9 mouse cellular contexts compared by ENCODE assay signal in the genomic region with DNA sequence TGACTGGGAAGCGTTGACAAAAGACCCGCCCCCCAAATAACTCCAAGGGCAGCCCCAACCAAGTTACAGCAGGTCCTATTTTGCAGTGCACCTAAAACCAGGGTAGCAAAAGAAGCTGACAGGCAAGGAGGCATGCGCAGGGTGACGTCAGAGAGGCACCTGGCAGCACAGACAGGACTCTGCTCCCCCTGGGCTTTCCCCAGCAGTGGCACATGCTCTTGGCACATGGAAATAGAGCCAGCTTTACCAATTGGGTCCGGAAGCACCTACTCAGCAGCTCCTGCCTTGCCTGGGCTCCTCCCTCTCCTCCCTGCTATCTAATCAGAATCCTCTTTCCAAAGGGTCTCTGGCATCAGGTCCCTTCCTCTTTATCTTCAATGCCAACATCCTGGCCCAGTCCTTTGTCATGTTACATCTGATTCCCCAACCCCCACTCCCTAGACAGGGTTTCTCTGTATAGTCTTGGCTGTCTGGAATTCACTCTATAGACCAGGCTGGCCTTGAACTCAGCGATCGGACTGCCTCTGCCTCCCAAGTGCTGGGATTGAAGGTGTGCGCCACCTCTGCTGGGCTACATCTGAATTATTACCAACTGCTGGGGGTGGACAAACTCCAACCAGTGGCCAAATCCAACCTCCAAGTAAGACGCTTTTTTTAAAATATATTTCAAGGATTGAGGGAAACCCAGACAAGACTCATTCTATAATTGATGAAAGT. TPM values are rescaled to one million over a fixed set of nuclear protein-coding genes. Genes with fewer than 3 reads are reported as not detected.
DNase-seq lines count a peak whose midpoint lies in the region; TF ChIP-seq lines count a peak whose summit lies in the region.
"Had no signal": no experiment of that assay in that cellular context is flagged by ENCODE, and none has a peak within 500 bp of the region (broad histone marks: within the 10 kb centered on the region; RNA-seq: fewer than 3 reads in every experiment).

No protein-coding gene starts in this region.

- H3K4me3 ChIP-seq in MEL (ENCODE audit: control insufficient read depth in 1 of 2, insufficient read depth in 1 of 2, low read depth in 2 of 2, low read length in 2 of 2), result no peak overlapping the region

- H3K9ac ChIP-seq in MEL (ENCODE audit: control insufficient read depth, low read depth, low read length, poor library complexity, severe bottlenecking), result peak overlapping the region; percentile 15; the same call in 1 of the 2 replicates
- H3K9ac ChIP-seq: liver, embryonic 14.5 days had no signal

- peak; percentile 21 for DNase-seq in heart, postnatal 4 days
- no peak for DNase-seq in heart, postnatal 25 days (ENCODE audit: low spot score)
- DNase-seq in MEL (ENCODE audit: low read depth, low spot score) (peak; percentile 51), adipocyte (ENCODE audit: low spot score) (no peak)
- peak; percentile 76 for DNase-seq in cerebellum, adult 9-10 months
- peak; percentile 32 for DNase-seq in induced T-regulatory cell, adult 2 months (ENCODE audit: low read depth)
- no peak for DNase-seq in c-Kit-positive CD71-positive TER-119-positive erythroid progenitor cells, embryonic 14.5 days (ENCODE audit: low spot score)
- DNase-seq in ovary, postnatal 14 days (ENCODE audit: low spot score), result no peak

- H3K9me3 ChIP-seq in MEL (replicated peaks; ENCODE audit: insufficient read depth, low read length), result no peaks in the 10 kb centered on the region

- H3K27ac ChIP-seq in MEL (ENCODE audit: control insufficient read depth, low read depth, low read length), result peak overlapping the region; percentile 64
- H3K27ac ChIP-seq: liver, embryonic 14.5 days had no signal

- TF ChIP-seq POLR2A in MEL (IDR thresholded peaks at IDR 0.05; ENCODE audit: control insufficient read depth in 1 of 2, insufficient read depth in 1 of 2, low read depth in 1 of 2, low read length in 2 of 2, poor library complexity in 1 of 2), result no peak

- TF ChIP-seq EP300 in MEL (IDR thresholded peaks at IDR 0.05; ENCODE audit: low read depth in 1 of 2, low read length in 2 of 2), result peak; percentile 56 to 78

- peaks cover 62% of the 10 kb centered on the region for H3K79me2 ChIP-seq in MEL (ENCODE audit: control insufficient read depth, insufficient read depth, low read length, poor library complexity)

- H3K36me3 ChIP-seq in MEL (ENCODE audit: control insufficient read depth in 1 of 2, insufficient read depth in 2 of 2, low read length in 2 of 2), result peaks cover 7 to 80% of the 10 kb centered on the region in 2 experiments

- H3K27me3 ChIP-seq in MEL (ENCODE audit: control insufficient read depth in 1 of 2, insufficient read depth in 2 of 2, low read length in 2 of 2), result no peaks in the 10 kb centered on the region

- TF ChIP-seq RAD21 in MEL (IDR thresholded peaks at IDR 0.05; ENCODE audit: low read depth, low read length), result no peak

- H3K4me1 ChIP-seq in MEL (ENCODE audit: control insufficient read depth in 1 of 2, insufficient read depth in 2 of 2, low read length in 2 of 2), result peaks cover 49 to 88% of the 10 kb centered on the region in 2 experiments

- intact Hi-C loops in heart, postnatal 25 days (cut with DNase I), result no loop called here

- no peak for TF ChIP-seq CTCF in MEL (IDR thresholded peaks at IDR 0.05 in 2 of 3, conservative IDR thresholded peaks at IDR 0.05 in 1 of 3; ENCODE audit: control insufficient read depth in 1 of 3, insufficient read depth in 1 of 3, low read depth in 2 of 3, low read length in 3 of 3, poor library complexity in 1 of 3, severe bottlenecking in 1 of 3)

TF ChIP-seq in MEL, 35 proteins besides CTCF, POLR2A, EP300 and RAD21:
- peak; percentile 41; the same call in 1 of the 2 replicates for TF ChIP-seq SIN3A (IDR thresholded peaks at IDR 0.05; ENCODE audit: low read length)
- TF ChIP-seq ETS1 (IDR thresholded peaks at IDR 0.05; ENCODE audit: low read depth, low read length), result peak; percentile 76
- TF ChIP-seq GATA1 (IDR thresholded peaks at IDR 0.05; ENCODE audit: low read depth, low read length), result peak; percentile 73
- TF ChIP-seq SMC3 (IDR thresholded peaks at IDR 0.05; ENCODE audit: low read depth, low read length), result no peak
- TF ChIP-seq MYC (IDR thresholded peaks at IDR 0.05; ENCODE audit: low read depth, low read length), result peak; percentile 69
- no peak for TF ChIP-seq ZNF384 (IDR thresholded peaks at IDR 0.05; ENCODE audit: low read depth, low read length)
- TF ChIP-seq BHLHE40 (IDR thresholded peaks at IDR 0.05; ENCODE audit: borderline replicate concordance, low read depth, low read length), result no peak
- TF ChIP-seq TCF12 (IDR thresholded peaks at IDR 0.05; ENCODE audit: low read depth, low read length), result peak; percentile 57
- no peak for TF ChIP-seq MYB (IDR thresholded peaks at IDR 0.05; ENCODE audit: low read depth, low read length)
- peak; percentile 25 for TF ChIP-seq MXI1 (IDR thresholded peaks at IDR 0.05; ENCODE audit: low read depth, low read length)
- peak; percentile 63; the same call in 1 of the 2 replicates for TF ChIP-seq NRF1 (IDR thresholded peaks at IDR 0.05; ENCODE audit: insufficient read depth, low read depth, low read length, poor library complexity, severe bottlenecking)
- TF ChIP-seq POLR2AphosphoS5 (IDR thresholded peaks at IDR 0.05; ENCODE audit: borderline replicate concordance, low read depth, low read length), result no peak
- 0 out of 2 replicates have a peak, but pooled peaks have one; percentile 13 for TF ChIP-seq RCOR1 (IDR thresholded peaks at IDR 0.05; ENCODE audit: low read depth, low read length)
TF ChIP-seq in MEL: peak in this region for 8.

RNA-seq across cellular contexts. Expression of gene Mical3, which starts 32.1 kb away (rescaled TPM):
- total RNA-seq in heart, postnatal 4 days (2021), result 100 to 1,000 TPM; 201 to 216 TPM
- 100 to 1,000 TPM; 123 to 140 TPM for total RNA-seq in heart, postnatal 25 days (2021)
- 19.8 and 24.7 TPM in 2 replicates for total RNA-seq in MEL (2012; rRNA removed)
- polyA plus RNA-seq in MEL (2012; ENCODE audit: insufficient read depth in 1 of 2, insufficient read length in 2 of 2, low read depth in 1 of 2, low replicate concordance in 2 of 2, missing spikeins in 1 of 2), result 100 to 1,000 TPM in 1 of 2 experiments, 10 to 100 TPM in 1; 31.4 to 125 TPM

Comparison
In these comparisons a context has a peak if more than half of its experiments do, and no peak if none do; other contexts are left out.
1. DNase-seq: peak in heart, postnatal 4 days (single experiment), MEL (single experiment), cerebellum, adult 9-10 months (single experiment) and induced T-regulatory cell, adult 2 months (single experiment); none in heart, postnatal 25 days (single experiment), c-Kit-positive CD71-positive TER-119-positive erythroid progenitor cells, embryonic 14.5 days (single experiment), adipocyte (single experiment) and ovary, postnatal 14 days (single experiment).